ENCODE assay signal across 18 mouse cellular contexts in the genomic region with DNA sequence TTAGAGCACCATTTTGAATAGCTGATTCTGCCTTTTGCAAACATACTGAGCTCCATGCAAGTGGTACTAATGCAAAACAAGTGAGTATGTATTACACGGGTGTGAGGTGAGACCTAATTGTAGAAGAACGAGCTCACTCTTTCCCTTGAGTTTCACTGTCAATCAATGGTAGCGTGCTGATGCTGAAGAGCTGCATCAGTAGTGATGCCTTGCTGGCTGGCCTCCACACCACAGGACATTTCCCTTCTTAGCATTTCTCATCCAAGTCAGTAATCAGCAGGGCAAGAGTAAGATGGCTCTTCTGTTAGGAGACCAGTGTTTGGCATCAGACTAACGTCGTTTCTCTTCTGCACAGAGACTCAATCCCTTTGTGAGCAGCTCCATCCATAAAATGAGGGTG. TPM values are rescaled to one million over a fixed set of nuclear protein-coding genes. Genes with fewer than 3 reads are reported as not detected.
DNase-seq lines count a peak whose midpoint lies in the region; ATAC-seq and TF ChIP-seq lines count a peak whose summit lies in the region.
"Had no signal": no experiment of that assay in that cellular context is flagged by ENCODE, and none has a peak within 500 bp of the region (broad histone marks: within the 10 kb centered on the region; RNA-seq: fewer than 3 reads in every experiment).

No protein-coding gene starts in this region.

- H3K4me1 ChIP-seq in forebrain, embryonic 15.5 days = peaks cover 19% of the 10 kb centered on the region
- no peaks in the 10 kb centered on the region; the same call in 1 of the 2 replicates for H3K4me1 ChIP-seq in forebrain, embryonic 12.5 days
- H3K4me1 ChIP-seq in midbrain, embryonic 15.5 days = peaks cover 11% of the 10 kb centered on the region
- H3K4me1 ChIP-seq in midbrain, embryonic 11.5 days (ENCODE audit: control insufficient read depth, insufficient read depth, low read length) = no peaks in the 10 kb centered on the region; the same call in 1 of the 2 replicates
- no peaks in the 10 kb centered on the region for H3K4me1 ChIP-seq in forebrain, postnatal 0 days (ENCODE audit: insufficient read depth)
- no peaks in the 10 kb centered on the region for H3K4me1 ChIP-seq in olfactory bulb, adult 2 months (ENCODE audit: control insufficient read depth, insufficient read depth, low read length)
- H3K4me1 ChIP-seq in liver, embryonic 12.5 days = peaks cover 32% of the 10 kb centered on the region

- H3K9ac ChIP-seq in forebrain, embryonic 15.5 days (replicated peaks) = no peak overlapping the region
- no peak overlapping the region for H3K9ac ChIP-seq in forebrain, embryonic 12.5 days
- H3K9ac ChIP-seq in midbrain, embryonic 15.5 days = no peak overlapping the region
- no peak overlapping the region for H3K9ac ChIP-seq in midbrain, embryonic 11.5 days (ENCODE audit: low read length)
- H3K9ac ChIP-seq in forebrain, postnatal 0 days = no peak overlapping the region
- H3K9ac ChIP-seq in liver, embryonic 12.5 days = no peak overlapping the region
- H3K9ac ChIP-seq: embryonic facial prominence, embryonic 15.5 days; heart, embryonic 15.5 days; limb, embryonic 15.5 days; liver, postnatal 0 days had no signal

- no peak for DNase-seq in midbrain, embryonic 11.5 days (ENCODE audit: low spot score, missing footprints)
- no peak for DNase-seq in forebrain, postnatal 0 days
- DNase-seq: heart, adult 18-20 months; kidney, adult 11 months; kidney, postnatal 10 days; liver, postnatal 0 days; lung, postnatal 14 days had no signal

- H3K36me3 ChIP-seq in forebrain, embryonic 15.5 days = no peaks in the 10 kb centered on the region
- peaks cover 8% of the 10 kb centered on the region; the same call in 1 of the 2 replicates for H3K36me3 ChIP-seq in forebrain, embryonic 12.5 days (replicated peaks)
- no peaks in the 10 kb centered on the region for H3K36me3 ChIP-seq in midbrain, embryonic 15.5 days (replicated peaks)
- H3K36me3 ChIP-seq in midbrain, embryonic 11.5 days (ENCODE audit: control insufficient read depth, insufficient read depth, low read length) = no peaks in the 10 kb centered on the region
- no peaks in the 10 kb centered on the region for H3K36me3 ChIP-seq in forebrain, postnatal 0 days (ENCODE audit: insufficient read depth)
- no peaks in the 10 kb centered on the region for H3K36me3 ChIP-seq in liver, embryonic 12.5 days
- H3K36me3 ChIP-seq: embryonic facial prominence, embryonic 15.5 days; G1E; heart, embryonic 15.5 days; limb, embryonic 15.5 days had no signal

- WGBS in forebrain, embryonic 15.5 days = 65% methylated on average over 5 of the region's 5 CpGs
- 92% methylated on average over 5 of the region's 5 CpGs for WGBS in forebrain, embryonic 12.5 days
- WGBS in midbrain, embryonic 15.5 days = 81% methylated on average over 5 of the region's 5 CpGs
- 92% methylated on average over 5 of the region's 5 CpGs for WGBS in midbrain, embryonic 11.5 days
- 55% methylated on average over 5 of the region's 5 CpGs for WGBS in forebrain, postnatal 0 days
- 46% methylated on average over 5 of the region's 5 CpGs for WGBS in olfactory bulb, adult 2 months
- WGBS in liver, embryonic 12.5 days (ENCODE audit: insufficient replicate concordance) = 78% methylated on average over 5 of the region's 5 CpGs

- no peaks in the 10 kb centered on the region for H3K9me3 ChIP-seq in forebrain, embryonic 15.5 days
- no peaks in the 10 kb centered on the region for H3K9me3 ChIP-seq in forebrain, embryonic 12.5 days
- H3K9me3 ChIP-seq in midbrain, embryonic 15.5 days = no peaks in the 10 kb centered on the region
- no peaks in the 10 kb centered on the region for H3K9me3 ChIP-seq in midbrain, embryonic 11.5 days (ENCODE audit: control insufficient read depth, low read length)
- H3K9me3 ChIP-seq in forebrain, postnatal 0 days (ENCODE audit: low read length) = no peaks in the 10 kb centered on the region
- no peaks in the 10 kb centered on the region for H3K9me3 ChIP-seq in liver, embryonic 12.5 days (replicated peaks)
- H3K9me3 ChIP-seq: embryonic facial prominence, embryonic 15.5 days; G1E; heart, embryonic 15.5 days; limb, embryonic 15.5 days had no signal

- TF ChIP-seq POLR2A in olfactory bulb, adult 2 months (IDR thresholded peaks at IDR 0.05; ENCODE audit: insufficient read depth, low read depth, low read length) = no peak

- TF ChIP-seq CTCF in forebrain, postnatal 0 days (IDR thresholded peaks at IDR 0.05; ENCODE audit: low read depth) = no peak
- TF ChIP-seq CTCF in olfactory bulb, adult 2 months (IDR thresholded peaks at IDR 0.05; ENCODE audit: insufficient read depth, low read depth, low read length) = no peak

- H3K27ac ChIP-seq in forebrain, embryonic 15.5 days (replicated peaks) = 0 out of 2 replicates have a peak overlapping the region, but pooled peaks have one; percentile 2
- H3K27ac ChIP-seq in forebrain, embryonic 12.5 days = no peak overlapping the region
- H3K27ac ChIP-seq in midbrain, embryonic 15.5 days = 0 out of 2 replicates have a peak overlapping the region, but pooled peaks have one; percentile 24
- H3K27ac ChIP-seq in midbrain, embryonic 11.5 days (ENCODE audit: low read depth, low read length) = no peak overlapping the region
- no peak overlapping the region for H3K27ac ChIP-seq in forebrain, postnatal 0 days (ENCODE audit: low read depth, low read length)
- H3K27ac ChIP-seq in olfactory bulb, adult 2 months (ENCODE audit: insufficient read depth, low read depth, low read length) = peak overlapping the region; percentile 16; the same call in 1 of the 2 replicates
- H3K27ac ChIP-seq in liver, embryonic 12.5 days = no peak overlapping the region
- H3K27ac ChIP-seq: embryonic facial prominence, embryonic 15.5 days; heart, embryonic 15.5 days; limb, embryonic 15.5 days had no signal

- H3K4me3 ChIP-seq in forebrain, embryonic 15.5 days = no peak overlapping the region
- H3K4me3 ChIP-seq in forebrain, embryonic 12.5 days (replicated peaks) = no peak overlapping the region
- H3K4me3 ChIP-seq in midbrain, embryonic 15.5 days = no peak overlapping the region
- H3K4me3 ChIP-seq in midbrain, embryonic 11.5 days (ENCODE audit: low read depth, low read length) = no peak overlapping the region
- H3K4me3 ChIP-seq in forebrain, postnatal 0 days (ENCODE audit: low read depth, low read length) = no peak overlapping the region
- H3K4me3 ChIP-seq in olfactory bulb, adult 2 months (ENCODE audit: insufficient read depth, low read depth, low read length) = no peak overlapping the region
- H3K4me3 ChIP-seq in liver, embryonic 12.5 days = no peak overlapping the region
- H3K4me3 ChIP-seq: embryonic facial prominence, embryonic 15.5 days; heart, embryonic 15.5 days; limb, embryonic 15.5 days; megakaryocyte, embryonic 14.5 days; myocyte had no signal

- H3K27me3 ChIP-seq in forebrain, embryonic 15.5 days = no peaks in the 10 kb centered on the region
- no peaks in the 10 kb centered on the region for H3K27me3 ChIP-seq in forebrain, embryonic 12.5 days
- H3K27me3 ChIP-seq in midbrain, embryonic 15.5 days (replicated peaks) = no peaks in the 10 kb centered on the region; the same call in 1 of the 2 replicates
- peaks cover 3% of the 10 kb centered on the region; the same call in 1 of the 2 replicates for H3K27me3 ChIP-seq in midbrain, embryonic 11.5 days (ENCODE audit: control insufficient read depth, insufficient read depth, low read length)
- no peaks in the 10 kb centered on the region for H3K27me3 ChIP-seq in forebrain, postnatal 0 days (ENCODE audit: insufficient read depth, low read length)
- H3K27me3 ChIP-seq in liver, embryonic 12.5 days (replicated peaks) = peaks cover 10% of the 10 kb centered on the region
- H3K27me3 ChIP-seq: embryonic facial prominence, embryonic 15.5 days; heart, embryonic 15.5 days; limb, embryonic 15.5 days had no signal

- no peak overlapping the region for H3K4me2 ChIP-seq in forebrain, embryonic 15.5 days (replicated peaks)
- H3K4me2 ChIP-seq in forebrain, embryonic 12.5 days = no peak overlapping the region
- H3K4me2 ChIP-seq in midbrain, embryonic 15.5 days = 0 out of 2 replicates have a peak overlapping the region, but pooled peaks have one; percentile 3
- H3K4me2 ChIP-seq in midbrain, embryonic 11.5 days = no peak overlapping the region
- H3K4me2 ChIP-seq in forebrain, postnatal 0 days (ENCODE audit: low read depth) = peak overlapping the region; percentile 6; the same call in 1 of the 2 replicates
- H3K4me2 ChIP-seq in liver, embryonic 12.5 days = no peak overlapping the region
- H3K4me2 ChIP-seq: embryonic facial prominence, embryonic 15.5 days; heart, embryonic 15.5 days; limb, embryonic 15.5 days had no signal

- ATAC-seq in forebrain, embryonic 15.5 days (replicated peaks) = no peak
- no peak for ATAC-seq in forebrain, embryonic 12.5 days (ENCODE audit: low FRiP score)
- no peak for ATAC-seq in midbrain, embryonic 15.5 days (replicated peaks)
- ATAC-seq in midbrain, embryonic 11.5 days (ENCODE audit: low FRiP score) = no peak
- ATAC-seq in forebrain, postnatal 0 days = no peak
- ATAC-seq in liver, embryonic 12.5 days = no peak
- ATAC-seq: liver, postnatal 0 days had no signal

RNA-seq across cellular contexts. Expression of a gene that starts 4.0 kb away (rescaled TPM):
- polyA plus RNA-seq in forebrain, embryonic 15.5 days (2015; fragmentation: Nextera tagmentation; extraction: Ambion mirVana) = 116 and 123 TPM in 2 replicates
- 63.9 and 75.1 TPM in 2 replicates for polyA plus RNA-seq in forebrain, embryonic 12.5 days (2016; fragmentation: Nextera tagmentation; extraction: Ambion mirVana)
- polyA plus RNA-seq in midbrain, embryonic 15.5 days (2015; fragmentation: Nextera tagmentation; extraction: Ambion mirVana) = 100 and 106 TPM in 2 replicates
- 33.5 and 39.5 TPM in 2 replicates for polyA plus RNA-seq in midbrain, embryonic 11.5 days (2014; fragmentation: Nextera tagmentation; extraction: Ambion mirVana)
- 210 and 234 TPM in 2 replicates for total RNA-seq in forebrain, postnatal 0 days (2014; rRNA removed)
- 147 and 192 TPM in 2 replicates for polyA plus RNA-seq in forebrain, postnatal 0 days (2015; fragmentation: Nextera tagmentation; extraction: Ambion mirVana)
- polyA plus RNA-seq in olfactory bulb, adult 2 months (2012; ENCODE audit: insufficient read depth, insufficient read length, low replicate concordance, missing spikeins) = 294 and 312 TPM in 2 replicates
- polyA plus RNA-seq in liver, embryonic 12.5 days (2016; fragmentation: Nextera tagmentation; extraction: Ambion mirVana) = 2.4 and 3.0 TPM in 2 replicates
- polyA plus RNA-seq: G1E had no signal

Comparison
In these comparisons a context has a peak if more than half of its experiments do, and no peak if none do; other contexts are left out.
1. H3K27ac ChIP-seq: peak in forebrain, embryonic 15.5 days (single experiment), midbrain, embryonic 15.5 days (single experiment) and olfactory bulb, adult 2 months (single experiment); none in forebrain, embryonic 12.5 days (single experiment), midbrain, embryonic 11.5 days (single experiment), forebrain, postnatal 0 days (single experiment) and liver, embryonic 12.5 days (single experiment).
2. H3K4me2 ChIP-seq: peak in midbrain, embryonic 15.5 days (single experiment) and forebrain, postnatal 0 days (single experiment); none in forebrain, embryonic 15.5 days (single experiment), forebrain, embryonic 12.5 days (single experiment), midbrain, embryonic 11.5 days (single experiment) and liver, embryonic 12.5 days (single experiment).